Comparison of ENCODE assay signal across 10 mouse cellular contexts in genomic region chr7:142581186-142581585, GRCm38 (mm10). TPM values are rescaled to one million over a fixed set of nuclear protein-coding genes. Genes with fewer than 3 reads are reported as not detected.
DNase-seq lines count a peak whose midpoint lies in the region; ATAC-seq and TF ChIP-seq lines count a peak whose summit lies in the region.
"Had no signal": no experiment of that assay in that cellular context is flagged by ENCODE, and none has a peak within 500 bp of the region (broad histone marks: within the 10 kb centered on the region; RNA-seq: fewer than 3 reads in every experiment).

No protein-coding gene starts in this region.

- TF ChIP-seq EP300 in ES-Bruce4 (IDR thresholded peaks at IDR 0.05; ENCODE audit: insufficient read depth, low read depth, low read length) = peak; percentile 18; the same call in 1 of the 2 replicates

- 68% methylated on average over 7 of the region's 7 CpGs for WGBS in heart, embryonic 15.5 days
- 46% methylated on average over 7 of the region's 7 CpGs for WGBS in forebrain, embryonic 12.5 days
- 44% methylated on average over 7 of the region's 7 CpGs for WGBS in midbrain, embryonic 11.5 days
- 67% methylated on average over 7 of the region's 7 CpGs for WGBS in thymus, adult 2 months

- TF ChIP-seq POLR2A in ES-Bruce4 (IDR thresholded peaks at IDR 0.05; ENCODE audit: insufficient read depth, low read length) = no peak
- TF ChIP-seq POLR2A in thymus, adult 2 months (IDR thresholded peaks at IDR 0.05; ENCODE audit: control insufficient read depth, extremely low read depth, insufficient read depth, low read length, poor library complexity) = no peak

- no peak for DNase-seq in heart, adult 11 months
- DNase-seq in midbrain, embryonic 11.5 days (ENCODE audit: low spot score, missing footprints) = no peak
- no peak for DNase-seq in thymus, adult 2 months
- DNase-seq in natural killer cell, adult 2 months (ENCODE audit: low spot score in 2 of 2) = no peak

- H3K4me2 ChIP-seq in heart, embryonic 15.5 days = peak overlapping the region; percentile 58
- peak overlapping the region; percentile 42 for H3K4me2 ChIP-seq in forebrain, embryonic 12.5 days
- H3K4me2 ChIP-seq in midbrain, embryonic 11.5 days = peak overlapping the region; percentile 62

- H3K4me1 ChIP-seq in heart, embryonic 15.5 days (replicated peaks) = peaks cover 31% of the 10 kb centered on the region
- H3K4me1 ChIP-seq in ES-Bruce4 (ENCODE audit: control insufficient read depth, insufficient read depth, low read length) = no peaks in the 10 kb centered on the region
- H3K4me1 ChIP-seq in forebrain, embryonic 12.5 days = peaks cover 13% of the 10 kb centered on the region; the same call in 1 of the 2 replicates
- peaks cover 3% of the 10 kb centered on the region; the same call in 1 of the 2 replicates for H3K4me1 ChIP-seq in midbrain, embryonic 11.5 days (ENCODE audit: control insufficient read depth, insufficient read depth, low read length)
- peaks cover 4% of the 10 kb centered on the region; the same call in 1 of the 2 replicates for H3K4me1 ChIP-seq in thymus, adult 2 months (replicated peaks; ENCODE audit: control insufficient read depth, insufficient read depth, low read length)

- H3K4me3 ChIP-seq in heart, embryonic 15.5 days = no peak overlapping the region
- no peak overlapping the region for H3K4me3 ChIP-seq in ES-Bruce4 (ENCODE audit: low read depth, low read length)
- no peak overlapping the region for H3K4me3 ChIP-seq in forebrain, embryonic 12.5 days (replicated peaks)
- no peak overlapping the region for H3K4me3 ChIP-seq in midbrain, embryonic 11.5 days (ENCODE audit: low read depth, low read length)
- no peak overlapping the region for H3K4me3 ChIP-seq in thymus, adult 2 months (ENCODE audit: control insufficient read depth, insufficient read depth, low read length)

- H3K9me3 ChIP-seq in heart, embryonic 15.5 days (replicated peaks) = 0 out of 2 replicates have a peak, but pooled peaks cover 10% of the 10 kb centered on the region
- peaks cover 22% of the 10 kb centered on the region for H3K9me3 ChIP-seq in ES-Bruce4 (replicated peaks; ENCODE audit: control insufficient read depth, insufficient read depth, low read length, poor library complexity, severe bottlenecking)
- H3K9me3 ChIP-seq in forebrain, embryonic 12.5 days = peaks cover 25% of the 10 kb centered on the region; the same call in 1 of the 2 replicates
- H3K9me3 ChIP-seq in midbrain, embryonic 11.5 days (ENCODE audit: control insufficient read depth, low read length) = peaks cover 10% of the 10 kb centered on the region; the same call in 1 of the 2 replicates

- no peak for TF ChIP-seq CTCF in ES-Bruce4 (IDR thresholded peaks at IDR 0.05; ENCODE audit: low read depth, low read length)
- no peak for TF ChIP-seq CTCF in thymus, adult 2 months (IDR thresholded peaks at IDR 0.05; ENCODE audit: borderline replicate concordance, control insufficient read depth, extremely low read depth, insufficient read depth, low read length, poor library complexity)

- H3K36me3 ChIP-seq in heart, embryonic 15.5 days = no peaks in the 10 kb centered on the region
- H3K36me3 ChIP-seq in ES-Bruce4 (ENCODE audit: control insufficient read depth, insufficient read depth, low read length, poor library complexity, severe bottlenecking) = no peaks in the 10 kb centered on the region
- H3K36me3 ChIP-seq in forebrain, embryonic 12.5 days (replicated peaks) = no peaks in the 10 kb centered on the region
- H3K36me3 ChIP-seq in midbrain, embryonic 11.5 days (ENCODE audit: control insufficient read depth, insufficient read depth, low read length) = no peaks in the 10 kb centered on the region
- no peaks in the 10 kb centered on the region for H3K36me3 ChIP-seq in thymus, adult 2 months (ENCODE audit: control insufficient read depth, insufficient read depth, low read length)

- ATAC-seq in heart, embryonic 15.5 days (replicated peaks; ENCODE audit: insufficient number of reproducible peaks, insufficient read depth, low FRiP score, low read depth) = no peak
- ATAC-seq in forebrain, embryonic 12.5 days (ENCODE audit: low FRiP score) = no peak
- ATAC-seq in midbrain, embryonic 11.5 days (ENCODE audit: low FRiP score) = no peak
- no peak for ATAC-seq in frontal cortex, adult (ENCODE audit: low TSS enrichment)
- ATAC-seq: activated CD4-positive, CD25-positive, alpha-beta regulatory T cell, adult 4 months had no signal

- H3K27me3 ChIP-seq in heart, embryonic 15.5 days = no peaks in the 10 kb centered on the region
- H3K27me3 ChIP-seq in ES-Bruce4 (ENCODE audit: control insufficient read depth, insufficient read depth, low read length, poor library complexity, severe bottlenecking) = no peaks in the 10 kb centered on the region
- H3K27me3 ChIP-seq in forebrain, embryonic 12.5 days = peaks cover 17% of the 10 kb centered on the region; the same call in 1 of the 2 replicates
- peaks cover 4% of the 10 kb centered on the region; the same call in 1 of the 2 replicates for H3K27me3 ChIP-seq in midbrain, embryonic 11.5 days (ENCODE audit: control insufficient read depth, insufficient read depth, low read length)
- no peaks in the 10 kb centered on the region for H3K27me3 ChIP-seq in thymus, adult 2 months (ENCODE audit: control insufficient read depth, insufficient read depth, low read length)

- no peak overlapping the region for H3K27ac ChIP-seq in heart, embryonic 15.5 days
- H3K27ac ChIP-seq in ES-Bruce4 (ENCODE audit: insufficient read depth, low read length) = no peak overlapping the region
- no peak overlapping the region for H3K27ac ChIP-seq in forebrain, embryonic 12.5 days
- H3K27ac ChIP-seq in midbrain, embryonic 11.5 days (ENCODE audit: low read depth, low read length) = no peak overlapping the region
- H3K27ac ChIP-seq in thymus, adult 2 months (ENCODE audit: control insufficient read depth, insufficient read depth, low read length) = no peak overlapping the region
- H3K27ac ChIP-seq: stomach, postnatal 0 days had no signal

- no peak overlapping the region for H3K9ac ChIP-seq in heart, embryonic 15.5 days
- H3K9ac ChIP-seq in ES-Bruce4 (ENCODE audit: low read depth, poor library complexity, severe bottlenecking) = no peak overlapping the region
- H3K9ac ChIP-seq in forebrain, embryonic 12.5 days = no peak overlapping the region
- no peak overlapping the region for H3K9ac ChIP-seq in midbrain, embryonic 11.5 days (ENCODE audit: low read length)

RNA-seq across cellular contexts. Expression of gene Mrpl23, which starts 48.7 kb away (rescaled TPM):
- polyA plus RNA-seq in heart, embryonic 15.5 days (2015; fragmentation: Nextera tagmentation; extraction: Ambion mirVana) = 17.0 and 18.7 TPM in 2 replicates
- polyA plus RNA-seq in ES-Bruce4 (2011; ENCODE audit: insufficient read depth, insufficient read length, low read depth, missing spikeins) = 15.1 and 15.2 TPM in 2 replicates
- polyA plus RNA-seq in forebrain, embryonic 12.5 days (2016; fragmentation: Nextera tagmentation; extraction: Ambion mirVana) = 10.8 and 15.9 TPM in 2 replicates
- 13.9 and 16.6 TPM in 2 replicates for polyA plus RNA-seq in midbrain, embryonic 11.5 days (2014; fragmentation: Nextera tagmentation; extraction: Ambion mirVana)
- 16.7 and 21.3 TPM in 2 replicates for polyA plus RNA-seq in thymus, adult 2 months (2012; rRNA removed)
